Mouse (Mus musculus) hindbrain, embryonic 11.5 days (tissue): ENCODE data around the gene Rabggtb. TPM values are rescaled to one million over a fixed set of nuclear protein-coding genes. Genes with fewer than 3 reads are reported as not detected.

Source experiments
- ATAC-seq: fragments of 200-750 bp; cut with Nextera tagmentation; 2 replicates; pipeline ENCODE4 v1.8.0; 2017; ENCODE audit warnings: mild to moderate bottlenecking, moderate TSS enrichment, moderate library complexity; ENCODE audit not compliant: low FRiP score
- DNase-seq: peaks from one replicate; pipeline ENCODE4 v3.0.0-alpha.2; 2015; ENCODE audit warnings: low spot score
- H3K27ac ChIP-seq: fragments of 300-500 bp; sonication (generic); 2 replicates; pipeline ENCODE4 v1.5.1; 2014; ENCODE audit warnings: mild to moderate bottlenecking, low read depth, low read length
- H3K27me3 ChIP-seq: fragments of 300-500 bp; sonication (generic); 2 replicates; pipeline ENCODE4 v1.6.1; 2014; ENCODE audit warnings: mild to moderate bottlenecking, low read length, moderate library complexity, mixed read lengths; ENCODE audit not compliant: control insufficient read depth, insufficient read depth
- H3K36me3 ChIP-seq: fragments of 300-500 bp; sonication (generic); 2 replicates; pipeline ENCODE4 v1.6.1; 2014; ENCODE audit warnings: mild to moderate bottlenecking, low read length, moderate library complexity, mixed read lengths; ENCODE audit not compliant: control insufficient read depth, insufficient read depth
- H3K4me1 ChIP-seq: fragments of 300-500 bp; sonication (generic); replicated peaks from 2 replicates; pipeline ENCODE4 v1.6.1; 2014; ENCODE audit warnings: low read length, mixed read lengths; ENCODE audit not compliant: control insufficient read depth, insufficient read depth
- H3K4me2 ChIP-seq: fragments of 300-500 bp; sonication (generic); replicated peaks from 2 replicates; pipeline ENCODE4 v1.6.1; 2014; ENCODE audit warnings: mild to moderate bottlenecking, low read depth, low read length
- H3K4me3 ChIP-seq: fragments of 300-500 bp; sonication (generic); 2 replicates; pipeline ENCODE4 v1.5.1; 2014; ENCODE audit warnings: low read depth, low read length
- H3K9ac ChIP-seq: fragments of 300-500 bp; sonication (generic); 2 replicates; pipeline ENCODE4 v1.6.1; 2014; ENCODE audit warnings: low read depth, low read length
- H3K9me3 ChIP-seq: fragments of 300-500 bp; sonication (generic); 2 replicates; pipeline ENCODE4 v1.6.1; 2016; ENCODE audit warnings: low read length; ENCODE audit not compliant: control insufficient read depth
- WGBS: fragments of 180-500 bp; shearing (Covaris S2); extraction: QIAGEN DNeasy Blood & Tissue Kit; methylation state at CpG from one replicate; pipeline ENCODE4 v1.1.7; 2014; 5-methylcytosine and 5-hydroxymethylcytosine counted together
- polyA plus RNA-seq: library from polyadenylated mRNA; unstranded; fragments of >200 nt; fragmentation: Nextera tagmentation; extraction: Ambion mirVana; gene quantifications from 2 replicates; pipeline ENCODE4 v1.2.1, GENCODE M21; 2014

Rabggtb gene
- polyA plus RNA-seq, 1 experiment from 2014 or later, result 41.8 TPM

DNA sequence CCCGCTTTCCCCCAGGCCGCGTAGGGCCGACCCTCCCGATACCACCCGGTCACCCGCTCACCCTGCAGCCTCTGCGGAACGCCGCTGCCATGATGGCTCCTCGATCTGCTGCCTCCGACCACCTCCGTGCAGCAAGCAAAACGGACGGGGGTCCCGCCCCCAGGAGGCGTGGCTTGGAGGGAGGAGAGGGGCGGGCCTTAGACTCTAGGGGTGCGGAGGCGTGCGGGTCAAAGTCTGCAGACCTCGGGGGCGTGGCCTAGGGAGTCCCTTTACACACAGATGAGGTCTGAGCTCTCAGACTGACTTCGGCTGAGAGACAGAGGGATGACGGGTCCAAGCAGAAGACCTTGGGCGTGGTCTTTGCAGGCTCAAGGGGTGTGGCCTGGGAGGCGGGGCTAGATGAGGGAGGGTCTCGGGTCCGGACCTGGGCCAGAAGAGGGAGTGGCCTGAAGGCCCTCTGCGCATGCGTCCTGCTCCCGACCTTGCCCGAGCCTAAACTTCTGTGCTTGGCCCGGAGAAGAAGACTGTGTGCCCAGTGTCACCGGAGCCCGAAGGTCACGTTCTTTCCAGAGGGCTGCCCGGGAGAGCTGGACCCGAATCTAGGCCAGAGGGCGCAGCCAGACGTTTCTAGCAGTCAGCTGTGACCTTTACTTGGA is 31.7 kb upstream of the Rabggtb start, which contains the start of gene Acadm:
TSS of gene Acadm (minus strand) at position 298 of the 656 bp plus-strand sequence.
- Histone ChIP-seq H3K4me2 (peak within 1 kb of the TSS; percentile 67), H3K4me1 (no peaks in the 10 kb centered on the region), H3K9me3 (no peaks in the 10 kb centered on the region), H3K9ac (peak within 1 kb of the TSS; percentile 73), H3K4me3 (peak within 1 kb of the TSS; percentile 69), H3K27ac (peak within 1 kb of the TSS; percentile 70), H3K36me3 (no peaks in the 10 kb centered on the region), H3K27me3 (no peaks in the 10 kb centered on the region)
- peak; percentile 99 for DNase-seq
- ATAC-seq, result peak; percentile 99
- under 1% methylated on average over 37 of the region's 41 CpGs for WGBS

DNA sequence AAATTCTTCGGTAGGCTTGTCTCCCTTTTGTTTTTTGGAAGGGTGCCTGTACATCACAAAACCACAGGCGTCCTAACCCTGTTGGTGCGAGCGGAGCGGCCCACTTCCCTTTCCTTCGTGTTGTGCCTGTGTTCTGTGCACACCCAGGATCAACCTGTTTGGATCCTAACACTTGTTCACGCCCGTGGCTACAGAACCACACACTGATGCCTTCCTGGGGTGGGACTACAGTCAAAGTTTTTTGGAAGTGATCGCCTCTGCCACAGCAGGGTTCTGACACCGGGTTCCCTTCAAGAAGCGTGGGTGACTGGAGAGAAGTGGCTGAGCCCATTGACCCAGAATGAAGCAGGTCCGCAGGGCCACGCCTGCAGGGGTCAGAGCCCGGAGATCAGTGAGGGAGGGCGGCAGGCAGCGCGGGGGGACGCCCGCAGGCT is 31.1 kb upstream of the Rabggtb start:
- Histone ChIP-seq H3K9ac (peak overlapping the region; percentile 73), H3K4me3 (peak overlapping the region; percentile 69), H3K4me2 (peak overlapping the region; percentile 60), H3K27ac (peak overlapping the region; percentile 70), H3K9me3 (no peaks in the 10 kb centered on the region), H3K27me3 (no peaks in the 10 kb centered on the region), H3K4me1 (no peaks in the 10 kb centered on the region), H3K36me3 (no peaks in the 10 kb centered on the region)
- DNase-seq, result no peak
- peak; percentile 59 for ATAC-seq
- under 1% methylated on average over 19 of the region's 19 CpGs for WGBS

DNA sequence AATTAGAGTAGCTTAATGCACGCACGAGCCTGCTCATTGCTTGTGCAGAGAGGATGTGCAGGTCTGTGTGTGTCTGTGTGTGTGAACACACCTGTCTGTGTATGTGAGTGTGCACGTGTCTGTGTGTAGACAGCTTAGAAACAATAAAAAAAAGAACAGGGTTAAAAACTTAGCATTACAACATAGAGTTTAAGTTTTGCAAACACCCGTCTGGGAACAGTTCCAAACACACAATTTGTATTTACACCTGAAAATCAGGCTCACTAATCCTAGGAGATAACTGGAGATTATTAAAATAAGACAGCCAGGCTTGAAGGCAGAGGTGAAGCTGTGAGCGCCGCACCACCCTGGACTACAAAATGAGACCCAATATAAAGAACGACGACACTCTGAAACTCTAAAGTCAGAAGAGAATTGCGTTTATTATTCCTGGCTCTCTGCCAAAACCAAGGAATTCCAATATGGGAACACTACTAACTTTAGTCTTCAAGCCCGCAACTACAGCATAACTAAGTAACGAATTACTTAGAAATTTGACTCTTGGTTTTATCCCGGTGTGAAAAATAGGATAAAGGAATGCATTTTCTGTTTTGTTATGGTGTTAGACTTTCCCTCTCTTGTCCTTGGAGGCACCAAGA is 30.3 kb upstream of the Rabggtb start:
- no peaks in the 10 kb centered on the region for H3K36me3 ChIP-seq
- WGBS, result 53% methylated on average over 12 of the region's 12 CpGs

DNA sequence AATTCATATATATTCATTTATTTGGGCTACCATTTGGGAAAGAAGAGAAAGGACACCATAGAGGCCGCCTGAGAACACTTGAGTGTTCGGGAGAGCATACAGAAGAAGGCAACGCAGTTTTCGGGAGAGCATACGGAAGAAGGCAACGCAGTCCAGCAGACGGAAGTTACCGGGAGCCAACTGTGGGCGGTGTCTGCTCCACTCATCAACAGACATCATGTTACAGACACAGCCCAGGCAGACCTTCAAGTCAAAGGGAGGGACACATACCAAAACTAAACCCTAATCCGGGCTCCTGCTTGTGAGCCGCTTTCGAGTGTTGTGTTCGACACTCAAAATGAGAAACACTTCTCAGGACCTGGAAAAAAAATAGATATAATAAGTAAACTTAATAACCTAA is 28.8 kb upstream of the Rabggtb start:
- Histone ChIP-seq H3K4me3 (no peak overlapping the region), H3K27me3 (no peaks in the 10 kb centered on the region), H3K4me1 (no peaks in the 10 kb centered on the region), H3K9me3 (no peaks in the 10 kb centered on the region), H3K4me2 (no peak overlapping the region), H3K9ac (no peak overlapping the region), H3K36me3 (no peaks in the 10 kb centered on the region), H3K27ac (no peak overlapping the region)
- ATAC-seq (no peak), DNase-seq (no peak)
- 95% methylated on average over 13 of the region's 13 CpGs for WGBS

More for the DNA sequence above, 30.3 kb upstream of the Rabggtb start:
- Histone ChIP-seq H3K4me2 (peak overlapping the region; percentile 60; the same call in 1 of the 2 replicates), H3K9ac (no peak overlapping the region), H3K27me3 (no peaks in the 10 kb centered on the region), H3K4me1 (no peaks in the 10 kb centered on the region), H3K9me3 (no peaks in the 10 kb centered on the region), H3K4me3 (peak overlapping the region; percentile 69), H3K27ac (no peak overlapping the region)
- no peak for ATAC-seq
- DNase-seq, result peak; percentile 46

DNA sequence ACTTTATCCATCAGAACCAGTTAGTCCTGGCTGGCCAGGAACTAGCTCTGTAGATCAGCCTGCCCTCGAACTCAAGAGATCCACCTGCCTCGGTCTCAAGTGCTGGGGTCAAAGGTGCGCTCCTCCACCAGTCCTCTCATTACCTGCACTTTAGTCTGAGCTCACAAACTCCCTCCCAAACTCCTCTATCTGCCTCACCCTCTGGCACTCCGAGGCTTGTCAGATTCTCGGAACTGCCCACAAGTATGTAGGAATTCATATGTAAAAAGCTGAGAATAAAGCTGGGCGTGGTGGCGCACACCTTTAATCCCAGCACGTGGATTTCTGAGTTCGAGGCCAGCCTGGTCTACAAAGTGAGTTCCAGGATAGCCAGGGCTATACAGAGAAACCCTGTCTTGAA is 27.7 kb upstream of the Rabggtb start:
- Histone ChIP-seq H3K36me3 (no peaks in the 10 kb centered on the region), H3K27ac (no peak overlapping the region), H3K9me3 (no peaks in the 10 kb centered on the region), H3K27me3 (no peaks in the 10 kb centered on the region), H3K4me1 (no peaks in the 10 kb centered on the region), H3K4me3 (no peak overlapping the region), H3K4me2 (no peak overlapping the region), H3K9ac (no peak overlapping the region)
- no peak for ATAC-seq
- DNase-seq, result no peak
- WGBS, result 94% methylated on average over 9 of the region's 9 CpGs

DNA sequence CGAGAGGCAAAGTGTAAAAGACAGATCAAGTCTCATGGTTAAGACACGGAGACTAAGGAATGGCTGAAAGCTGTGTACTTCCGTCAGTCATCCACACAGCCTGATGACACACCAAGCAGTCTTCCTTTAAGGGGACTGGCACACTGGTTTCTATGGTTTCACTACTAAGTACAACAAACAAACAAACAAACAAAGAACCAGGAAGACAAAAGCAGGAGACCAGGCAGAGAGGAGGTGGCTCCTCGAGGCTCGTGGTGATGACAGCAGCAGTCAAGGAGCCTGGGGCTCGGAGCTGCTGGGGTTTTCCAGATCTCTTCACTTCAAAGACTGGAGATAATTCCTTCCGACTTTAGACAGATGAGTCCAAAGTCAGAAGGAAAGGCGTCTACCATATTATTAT is 27.2 kb upstream of the Rabggtb start:
- 80% methylated on average over 8 of the region's 8 CpGs for WGBS
- Histone ChIP-seq H3K9me3 (no peaks in the 10 kb centered on the region), H3K36me3 (no peaks in the 10 kb centered on the region), H3K4me3 (no peak overlapping the region), H3K4me2 (no peak overlapping the region), H3K27ac (no peak overlapping the region), H3K4me1 (no peaks in the 10 kb centered on the region), H3K27me3 (no peaks in the 10 kb centered on the region), H3K9ac (no peak overlapping the region)
- ATAC-seq (no peak), DNase-seq (no peak)

DNA sequence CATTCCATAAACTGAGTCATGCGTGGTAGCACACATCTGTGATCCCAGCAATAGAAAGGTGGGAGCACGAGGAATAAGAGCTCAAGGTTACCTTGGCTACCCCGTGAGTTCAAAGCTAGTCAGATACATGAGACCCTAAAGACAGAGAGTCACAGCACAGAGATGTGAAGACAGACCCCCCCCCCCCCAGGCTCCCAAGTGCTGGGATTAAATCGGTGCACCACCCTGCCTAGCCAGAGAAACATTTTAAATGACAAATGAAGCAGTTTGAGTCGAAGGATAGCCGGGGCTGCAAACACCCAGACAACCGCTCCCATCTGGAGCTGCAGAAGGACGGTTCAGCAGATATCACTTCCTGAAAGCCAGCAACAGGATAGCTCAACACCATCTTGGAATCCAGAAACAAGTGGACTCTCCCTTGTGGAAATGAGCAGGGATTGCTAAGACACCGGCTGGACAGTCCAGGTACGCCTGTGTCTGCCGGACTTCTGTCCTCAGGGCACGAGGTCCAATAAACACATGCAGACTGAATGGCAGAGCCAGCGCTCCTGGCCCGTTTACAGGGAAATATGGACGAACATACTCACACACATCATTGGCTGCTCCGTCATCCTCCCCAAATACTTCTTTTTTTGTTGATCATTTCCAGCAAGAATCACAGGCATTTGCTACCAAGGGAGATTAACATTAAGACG is 24.5 kb upstream of the Rabggtb start:
- Histone ChIP-seq H3K9me3 (no peaks in the 10 kb centered on the region), H3K4me1 (no peaks in the 10 kb centered on the region), H3K4me2 (no peak overlapping the region), H3K36me3 (no peaks in the 10 kb centered on the region), H3K27ac (no peak overlapping the region), H3K9ac (no peak overlapping the region), H3K4me3 (no peak overlapping the region), H3K27me3 (no peaks in the 10 kb centered on the region)
- no peak for ATAC-seq
- no peak for DNase-seq
- 94% methylated on average over 17 of the region's 17 CpGs for WGBS

DNA sequence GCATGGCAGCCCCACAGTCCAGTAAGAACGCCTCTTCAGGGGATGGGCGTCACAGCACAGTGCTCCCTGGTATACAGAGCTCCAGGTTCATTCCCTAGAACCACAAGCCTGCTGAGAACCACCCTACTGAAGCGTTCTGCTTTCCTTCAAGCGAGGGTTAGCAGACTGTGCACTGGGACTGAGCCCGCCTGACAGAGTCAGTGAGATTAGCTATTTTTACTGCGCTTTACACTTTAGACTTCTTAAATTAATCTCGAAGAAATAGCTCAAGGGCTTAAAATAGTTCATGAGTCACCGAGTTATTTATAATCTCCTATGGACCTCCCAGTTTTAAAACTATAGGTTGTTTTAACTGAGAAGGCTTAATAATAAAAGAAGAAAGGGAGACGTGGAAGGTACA is 23.1 kb upstream of the Rabggtb start:
- Histone ChIP-seq H3K9ac (no peak overlapping the region), H3K27me3 (no peaks in the 10 kb centered on the region), H3K9me3 (no peaks in the 10 kb centered on the region), H3K27ac (no peak overlapping the region), H3K4me1 (no peaks in the 10 kb centered on the region), H3K4me2 (no peak overlapping the region), H3K36me3 (no peaks in the 10 kb centered on the region), H3K4me3 (no peak overlapping the region)
- 93% methylated on average over 9 of the region's 9 CpGs for WGBS
- ATAC-seq (no peak), DNase-seq (no peak)
